Mouse (Mus musculus) G1E (cell line): ENCODE measurements at regions not wholly inside any gene's neighbourhood (a gene's known extent, or its start where the extent isn't known, plus 50 kb on each side); places are given as distances from the start of the nearest gene placed in this dataset.

ENCODE experiments used
- ATAC-seq: 2 replicates; pipeline ENCODE4 v1.8.0; 2016; ENCODE audit warnings: mild to moderate bottlenecking; ENCODE audit not compliant: insufficient number of reproducible peaks, poor library complexity, low FRiP score, severe bottlenecking; ENCODE audit errors: extremely low read depth
- DNase-seq: peaks from one replicate; pipeline ENCODE4 v3.0.0; 2012; ENCODE audit warnings: low spot score
- H3K27me3 ChIP-seq: 2 replicates; pipeline ENCODE4 v1.6.1; 2012; ENCODE audit warnings: mild to moderate bottlenecking, low read length, inconsistent platforms; ENCODE audit not compliant: insufficient read depth
- H3K36me3 ChIP-seq: replicated peaks from 2 replicates; pipeline ENCODE3; 2012; ENCODE audit warnings: mild to moderate bottlenecking, inconsistent platforms
- H3K4me1 ChIP-seq: 2 replicates; pipeline ENCODE4 v1.6.1; 2012; ENCODE audit warnings: low read depth, low read length, inconsistent platforms, mixed read lengths; ENCODE audit not compliant: insufficient read depth
- H3K4me3 ChIP-seq: 2 replicates; pipeline ENCODE4 v1.5.1; 2012; ENCODE audit warnings: low read depth, mild to moderate bottlenecking, inconsistent platforms, low read length, moderate library complexity, mixed read lengths
- H3K9me3 ChIP-seq: replicated peaks from 2 replicates; pipeline ENCODE4 v1.6.1; 2012; ENCODE audit warnings: inconsistent platforms
- CTCF ChIP-seq: IDR thresholded peaks from 2 replicates; pipeline ENCODE4 v1.5.1; 2012; ENCODE audit warnings: low read depth, low read length, inconsistent platforms, mixed read lengths
- GATA1 ChIP-seq: IDR thresholded peaks from 2 replicates; pipeline ENCODE4 v1.6.1; 2012; ENCODE audit warnings: borderline replicate concordance, low read length, inconsistent platforms, mixed read lengths
- GATA2 ChIP-seq: IDR thresholded peaks from 2 replicates; pipeline ENCODE4 v1.6.1; 2012; ENCODE audit warnings: low read depth, low read length, inconsistent platforms, borderline replicate concordance
- POLR2AphosphoS5 ChIP-seq: IDR thresholded peaks from 2 replicates; pipeline ENCODE4 v1.6.1; 2012; ENCODE audit warnings: low read depth, low read length, inconsistent platforms; ENCODE audit not compliant: insufficient replicate concordance
- TAL1 ChIP-seq: conservative IDR thresholded peaks from 2 replicates; pipeline ENCODE4 v1.6.1; 2012; ENCODE audit warnings: low read depth, low read length, inconsistent platforms, mixed read lengths

DNA sequence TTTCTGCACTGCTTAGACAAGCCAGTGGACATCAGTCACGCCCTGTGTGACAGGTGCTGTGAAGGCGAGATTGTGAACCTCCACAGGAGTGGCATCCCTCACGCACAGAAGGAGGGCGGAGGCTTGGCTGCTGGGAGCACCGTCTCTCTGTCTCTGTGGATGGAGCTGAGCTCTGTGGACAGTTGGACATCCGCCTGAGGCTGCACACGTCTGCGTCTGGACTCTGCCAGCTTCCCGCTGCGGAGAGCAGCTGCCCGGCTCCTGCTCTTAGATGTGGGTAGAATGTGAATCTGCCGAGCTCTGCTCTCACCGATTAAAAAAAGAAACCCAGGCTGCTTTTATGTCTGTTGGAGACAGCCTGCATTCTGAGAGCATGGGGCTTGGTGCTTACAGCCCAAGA lies 387.1 kb upstream of the Myt1l start:
- Histone ChIP-seq H3K4me1 (no peaks in the 10 kb centered on the region), H3K4me3 (no peak overlapping the region; the same call in 1 of the 2 replicates), H3K36me3 (no peaks in the 10 kb centered on the region), H3K9me3 (peaks cover 82% of the 10 kb centered on the region), H3K27me3 (no peaks in the 10 kb centered on the region)
- ATAC-seq, result no peak
- TF ChIP-seq POLR2AphosphoS5 (no peak), GATA2 (no peak)
- no peak for DNase-seq

DNA sequence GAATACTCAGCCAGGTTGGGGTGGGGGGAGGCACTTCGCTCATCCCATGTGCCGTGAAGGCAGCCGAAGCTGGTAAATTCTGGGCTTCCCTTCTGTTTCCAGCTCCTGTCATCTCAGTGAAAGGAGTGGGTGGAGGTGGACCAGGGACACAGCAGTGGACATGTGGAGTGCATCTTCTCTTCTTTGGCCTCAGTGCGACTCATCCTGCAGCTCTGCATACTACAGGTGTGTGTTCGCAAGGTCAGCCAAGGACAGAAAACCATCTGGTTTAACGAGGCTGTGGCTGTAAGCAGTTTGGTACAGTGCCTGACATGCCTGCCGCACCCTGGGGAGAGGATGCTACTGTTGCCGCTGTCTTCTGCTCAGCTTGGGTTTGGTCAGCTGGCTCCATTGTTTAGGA lies 386.3 kb upstream of the Myt1l start:
- H3K4me3 ChIP-seq, result no peak overlapping the region
- ATAC-seq, result no peak
- H3K27me3 ChIP-seq, result no peaks in the 10 kb centered on the region
- peaks cover 77% of the 10 kb centered on the region for H3K9me3 ChIP-seq
- no peak for TF ChIP-seq CTCF
- TF ChIP-seq GATA1, result no peak
- TF ChIP-seq POLR2AphosphoS5, result no peak
- TF ChIP-seq TAL1, result no peak
- no peak for TF ChIP-seq GATA2
- H3K36me3 ChIP-seq, result no peaks in the 10 kb centered on the region
- no peak for DNase-seq
- H3K4me1 ChIP-seq, result no peaks in the 10 kb centered on the region

DNA sequence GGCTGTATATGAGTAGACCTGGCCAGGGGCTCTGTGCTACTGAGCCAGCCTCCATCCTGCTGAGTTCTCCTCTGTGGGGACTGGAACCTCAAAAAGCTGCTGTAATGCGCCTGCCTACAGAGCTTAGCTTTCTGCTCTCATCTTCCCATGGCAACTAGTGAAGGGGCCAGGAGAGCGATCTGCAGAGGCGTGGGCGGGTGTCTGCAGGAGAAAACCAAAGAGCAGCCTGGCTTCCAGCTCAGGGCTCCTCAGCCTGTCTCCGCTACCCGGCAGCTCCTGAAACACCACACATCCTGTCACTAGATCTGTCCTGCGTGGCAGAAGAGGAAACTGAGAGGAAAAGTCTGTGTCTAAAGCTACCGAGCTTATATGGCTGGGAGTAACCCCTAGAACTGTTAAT lies 384.9 kb upstream of the Myt1l start:
- H3K36me3 ChIP-seq, result no peaks in the 10 kb centered on the region
- DNase-seq, result no peak
- no peak overlapping the region for H3K4me3 ChIP-seq
- TF ChIP-seq GATA1 (no peak), GATA2 (no peak), CTCF (no peak), POLR2AphosphoS5 (no peak), TAL1 (no peak)
- peaks cover 63% of the 10 kb centered on the region for H3K9me3 ChIP-seq
- no peak for ATAC-seq
- no peaks in the 10 kb centered on the region for H3K27me3 ChIP-seq
- no peaks in the 10 kb centered on the region for H3K4me1 ChIP-seq

DNA sequence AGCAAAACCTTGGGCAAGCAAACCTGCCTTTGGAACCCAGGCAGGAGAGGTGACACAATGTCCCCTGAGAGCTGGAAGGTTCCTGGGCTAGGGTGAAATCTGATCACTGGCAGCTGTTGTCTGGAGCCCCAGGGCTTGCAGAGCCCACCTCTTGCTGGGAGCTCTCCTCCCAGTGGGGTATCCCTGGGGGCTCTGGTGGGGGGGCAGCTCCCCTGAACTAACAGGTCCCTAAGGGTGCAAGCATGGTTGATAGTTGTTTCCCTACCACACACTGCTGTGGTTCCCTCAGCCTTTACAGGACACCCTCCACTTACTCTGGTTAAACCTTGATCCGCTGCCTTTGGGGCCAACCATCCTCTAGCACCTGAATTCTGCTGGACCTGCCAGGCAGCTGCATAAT lies 367.3 kb upstream of the Myt1l start:
- no peak for ATAC-seq

DNA sequence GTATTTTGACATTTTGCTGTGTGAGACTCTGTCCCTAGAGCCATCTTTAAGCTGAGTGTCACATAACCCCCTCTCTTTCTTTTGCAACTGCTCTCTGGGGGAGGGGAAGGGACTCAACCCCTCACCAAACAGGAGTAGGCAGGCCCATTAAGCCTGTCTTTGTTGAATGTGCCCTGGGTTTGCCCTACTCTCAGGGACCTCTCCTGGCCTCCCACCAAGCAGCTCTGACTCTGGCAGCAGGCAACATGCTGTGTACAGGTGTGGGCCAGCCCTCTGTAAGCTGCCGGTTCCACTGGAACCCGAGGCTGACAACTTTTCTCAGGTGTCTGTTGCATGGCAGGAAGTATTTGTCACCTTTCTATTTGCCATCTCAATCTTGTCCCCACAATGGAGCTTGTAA lies 366.6 kb upstream of the Myt1l start:
- Histone ChIP-seq H3K4me1 (no peaks in the 10 kb centered on the region), H3K4me3 (no peak overlapping the region), H3K27me3 (no peaks in the 10 kb centered on the region), H3K9me3 (peaks cover 63% of the 10 kb centered on the region), H3K36me3 (no peaks in the 10 kb centered on the region)
- ATAC-seq (no peak), DNase-seq (no peak)
- no peak for TF ChIP-seq GATA2
- no peak for TF ChIP-seq TAL1
- TF ChIP-seq CTCF, result no peak
- TF ChIP-seq POLR2AphosphoS5, result no peak

More for the DNA sequence above, 367.3 kb upstream of the Myt1l start:
- Histone ChIP-seq H3K36me3 (no peaks in the 10 kb centered on the region), H3K27me3 (no peaks in the 10 kb centered on the region), H3K4me3 (no peak overlapping the region), H3K4me1 (no peaks in the 10 kb centered on the region), H3K9me3 (peaks cover 68% of the 10 kb centered on the region)
- TF ChIP-seq CTCF (no peak), TAL1 (no peak), GATA2 (no peak), GATA1 (no peak)
- no peak for DNase-seq

DNA sequence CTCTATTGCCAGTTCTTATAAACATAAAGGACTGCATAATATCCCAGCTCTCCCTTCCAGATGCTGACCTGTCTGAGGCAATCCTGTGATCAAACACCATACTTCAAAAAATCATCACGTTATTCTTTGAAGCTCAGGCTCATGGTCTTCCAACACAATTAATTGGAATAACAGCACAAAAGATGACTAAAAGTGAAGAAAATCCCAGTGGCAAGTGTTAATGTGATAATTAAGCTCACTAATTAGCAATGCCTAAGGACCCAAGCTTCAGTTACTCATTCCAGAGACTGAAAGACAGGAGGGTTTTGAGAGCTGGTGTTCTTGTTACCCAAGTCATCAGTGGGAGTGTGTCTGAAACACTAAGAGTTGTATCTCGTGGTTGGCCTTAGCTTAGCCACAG lies 363.5 kb upstream of the Myt1l start:
- Histone ChIP-seq H3K4me3 (no peak overlapping the region), H3K27me3 (no peaks in the 10 kb centered on the region), H3K4me1 (no peaks in the 10 kb centered on the region), H3K9me3 (peaks cover 70% of the 10 kb centered on the region), H3K36me3 (no peaks in the 10 kb centered on the region)
- TF ChIP-seq GATA1 (no peak), POLR2AphosphoS5 (no peak), CTCF (no peak), GATA2 (no peak), TAL1 (no peak)
- no peak for DNase-seq
- no peak for ATAC-seq

DNA sequence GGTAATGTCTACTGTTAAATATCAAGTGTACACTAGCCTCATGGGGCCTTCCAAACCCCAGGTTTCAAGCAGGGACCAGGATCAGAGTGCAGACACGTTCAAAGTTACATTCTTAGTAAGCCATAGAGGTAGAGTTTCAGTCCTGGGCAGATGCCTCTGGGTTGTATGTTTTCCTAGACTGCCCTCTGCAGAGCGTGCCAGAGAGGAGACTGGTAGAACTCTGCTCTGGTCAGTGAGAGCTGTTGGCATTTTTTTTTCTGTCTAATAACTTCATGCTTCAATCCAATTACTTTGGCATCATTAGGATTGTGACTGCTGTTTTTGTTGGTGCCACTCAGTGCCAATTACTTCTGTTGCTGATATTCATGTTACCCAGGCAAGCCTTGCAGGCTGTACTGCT lies 361.9 kb upstream of the Myt1l start:
- no peaks in the 10 kb centered on the region for H3K27me3 ChIP-seq
- TF ChIP-seq TAL1 (no peak), CTCF (no peak), GATA1 (no peak), GATA2 (no peak)
- H3K36me3 ChIP-seq, result no peaks in the 10 kb centered on the region
- no peak for ATAC-seq
- no peaks in the 10 kb centered on the region for H3K4me1 ChIP-seq
- no peak overlapping the region for H3K4me3 ChIP-seq
- no peak for DNase-seq
- peaks cover 74% of the 10 kb centered on the region for H3K9me3 ChIP-seq
